Mouse (Mus musculus) forebrain, postnatal 0 days (tissue): ENCODE data around the gene Vps18. TPM values are rescaled to one million over a fixed set of nuclear protein-coding genes. Genes with fewer than 3 reads are reported as not detected.

ENCODE experiments used
- ATAC-seq: fragments of 200-750 bp; cut with Nextera tagmentation; 2 replicates; pipeline ENCODE4 v1.8.0; 2017; ENCODE audit warnings: mild to moderate bottlenecking, moderate library complexity
- DNase-seq: peaks from one replicate; pipeline ENCODE4 v3.0.0-alpha.2; 2015
- H3K27ac ChIP-seq: fragments of 300-500 bp; sonication (generic); 2 replicates; pipeline ENCODE4 v1.5.1; 2014; ENCODE audit warnings: low read depth, mild to moderate bottlenecking, antibody characterized with exemption, low read length, moderate library complexity, mixed read lengths
- H3K27me3 ChIP-seq: fragments of 300-500 bp; sonication (generic); 2 replicates; pipeline ENCODE4 v1.6.1; 2014; ENCODE audit warnings: mild to moderate bottlenecking, low read length, mixed read lengths; ENCODE audit not compliant: insufficient read depth
- H3K36me3 ChIP-seq: fragments of 300-500 bp; sonication (generic); 2 replicates; pipeline ENCODE4 v1.6.1; 2014; ENCODE audit warnings: mild to moderate bottlenecking, moderate library complexity; ENCODE audit not compliant: insufficient read depth
- H3K4me1 ChIP-seq: fragments of 300-500 bp; sonication (generic); 2 replicates; pipeline ENCODE4 v1.6.1; 2014; ENCODE audit warnings: antibody characterized with exemption; ENCODE audit not compliant: insufficient read depth
- H3K4me2 ChIP-seq: fragments of 300-500 bp; sonication (generic); 2 replicates; pipeline ENCODE4 v1.6.1; 2014; ENCODE audit warnings: low read depth, mild to moderate bottlenecking, moderate library complexity
- H3K4me3 ChIP-seq: fragments of 300-500 bp; sonication (generic); 2 replicates; pipeline ENCODE4 v1.5.1; 2014; ENCODE audit warnings: low read depth, low read length, mixed read lengths
- H3K9ac ChIP-seq: fragments of 300-500 bp; sonication (generic); 2 replicates; pipeline ENCODE4 v1.6.1; 2014; ENCODE audit warnings: mild to moderate bottlenecking
- H3K9me3 ChIP-seq: fragments of 300-500 bp; sonication (generic); 2 replicates; pipeline ENCODE4 v1.6.1; 2016; ENCODE audit warnings: low read length
- CTCF ChIP-seq: sonication (generic); IDR thresholded peaks from 2 replicates; pipeline ENCODE4 v1.5.1; 2016; ENCODE audit warnings: antibody characterized with exemption, control low read depth, low read depth
- WGBS: fragments of 180-500 bp; shearing (Covaris S2); extraction: QIAGEN DNeasy Blood & Tissue Kit; methylation state at CpG from one replicate; pipeline ENCODE4 v1.1.7; 2014; 5-methylcytosine and 5-hydroxymethylcytosine counted together
- polyA plus RNA-seq: library from polyadenylated mRNA; unstranded; fragments of >200 nt; fragmentation: Nextera tagmentation; extraction: Ambion mirVana; gene quantifications from 2 replicates; pipeline ENCODE4 v1.2.1, GENCODE M21; 2015
- total RNA-seq: library from RNA; depleted of rRNA; stranded (reverse); fragments of >200 nt; gene quantifications from 2 replicates; pipeline ENCODE4 v1.2.3, GENCODE M21; 2014

The Vps18 gene
- total and polyA plus RNA-seq, 2 experiments from 2014 or later: 22.3 to 26.7 TPM

DNA sequence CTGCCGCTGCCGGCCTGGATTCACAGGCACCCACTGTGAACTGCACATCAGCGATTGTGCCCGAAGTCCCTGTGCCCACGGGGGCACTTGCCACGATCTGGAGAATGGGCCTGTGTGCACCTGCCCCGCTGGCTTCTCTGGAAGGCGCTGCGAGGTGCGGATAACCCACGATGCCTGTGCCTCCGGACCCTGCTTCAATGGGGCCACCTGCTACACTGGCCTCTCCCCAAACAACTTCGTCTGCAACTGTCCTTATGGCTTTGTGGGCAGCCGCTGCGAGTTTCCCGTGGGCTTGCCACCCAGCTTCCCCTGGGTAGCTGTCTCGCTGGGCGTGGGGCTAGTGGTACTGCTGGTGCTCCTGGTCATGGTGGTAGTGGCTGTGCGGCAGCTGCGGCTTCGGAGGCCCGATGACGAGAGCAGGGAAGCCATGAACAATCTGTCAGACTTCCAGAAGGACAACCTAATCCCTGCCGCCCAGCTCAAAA lies 43.7 kb downstream of the Vps18 start:
- Histone ChIP-seq H3K9me3 (no peaks in the 10 kb centered on the region), H3K9ac (no peak overlapping the region), H3K36me3 (no peaks in the 10 kb centered on the region), H3K4me2 (no peak overlapping the region), H3K4me1 (peaks cover 1% of the 10 kb centered on the region; the same call in 1 of the 2 replicates), H3K4me3 (no peak overlapping the region), H3K27me3 (peaks cover 19% of the 10 kb centered on the region), H3K27ac (no peak overlapping the region)
- DNase-seq (no peak), ATAC-seq (no peak)
- no peak for TF ChIP-seq CTCF
- 74% methylated on average over 24 of the region's 24 CpGs for WGBS

DNA sequence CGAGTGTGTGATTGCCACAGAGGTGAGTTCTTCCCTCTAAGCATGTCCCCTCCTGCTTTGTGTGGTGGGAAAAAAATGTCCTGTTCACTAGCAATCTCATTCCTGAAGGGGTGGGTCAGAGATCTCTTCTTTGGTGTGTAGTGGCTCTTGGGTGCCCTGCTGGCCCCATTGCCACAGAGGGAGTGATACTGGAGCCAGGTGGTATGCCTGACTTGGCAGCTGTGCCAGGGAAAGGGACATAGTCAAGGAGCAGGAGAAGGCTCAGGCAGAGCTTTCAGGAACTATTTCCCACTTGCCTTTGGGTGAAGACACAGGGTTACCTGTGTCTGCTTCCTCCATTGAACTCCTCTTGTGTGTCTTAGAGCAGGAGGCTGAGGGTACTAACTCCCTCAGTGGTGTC lies 45.6 kb downstream of the Vps18 start:
- Histone ChIP-seq H3K27me3 (peaks cover 8% of the 10 kb centered on the region), H3K9ac (no peak overlapping the region), H3K27ac (no peak overlapping the region), H3K36me3 (no peaks in the 10 kb centered on the region), H3K4me1 (peaks cover 4% of the 10 kb centered on the region; the same call in 1 of the 2 replicates), H3K9me3 (no peaks in the 10 kb centered on the region), H3K4me3 (no peak overlapping the region), H3K4me2 (no peak overlapping the region)
- ATAC-seq (no peak), DNase-seq (no peak)
- TF ChIP-seq CTCF: no peak
- 57% methylated on average over 1 of the region's 1 CpGs for WGBS

DNA sequence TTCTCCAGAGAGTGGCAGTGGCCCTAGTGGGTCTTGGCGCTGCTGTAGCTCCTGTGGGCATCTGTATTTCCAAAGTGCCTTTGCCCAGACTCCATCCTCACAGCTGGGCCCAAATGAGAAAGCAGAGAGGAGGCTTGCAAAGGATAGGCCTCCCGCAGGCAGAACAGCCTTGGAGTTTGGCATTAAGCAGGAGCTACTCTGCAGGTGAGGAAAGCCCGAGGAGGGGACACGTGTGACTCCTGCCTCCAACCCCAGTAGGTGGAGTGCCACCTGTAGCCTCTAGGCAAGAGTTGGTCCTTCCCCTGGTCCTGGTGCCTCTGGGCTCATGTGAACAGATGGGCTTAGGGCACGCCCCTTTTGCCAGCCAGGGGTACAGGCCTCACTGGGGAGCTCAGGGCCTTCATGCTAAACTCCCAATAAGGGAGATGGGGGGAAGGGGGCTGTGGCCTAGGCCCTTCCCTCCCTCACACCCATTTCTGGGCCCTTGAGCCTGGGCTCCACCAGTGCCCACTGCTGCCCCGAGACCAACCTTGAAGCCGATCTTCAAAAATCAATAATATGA lies 46.5 kb downstream of the Vps18 start:
- Histone ChIP-seq H3K9me3 (no peaks in the 10 kb centered on the region), H3K4me3 (no peak overlapping the region), H3K4me1 (peaks cover 4% of the 10 kb centered on the region; the same call in 1 of the 2 replicates), H3K4me2 (no peak overlapping the region), H3K27ac (no peak overlapping the region), H3K36me3 (no peaks in the 10 kb centered on the region), H3K27me3 (peaks cover 8% of the 10 kb centered on the region), H3K9ac (no peak overlapping the region)
- no peak for TF ChIP-seq CTCF
- ATAC-seq (no peak), DNase-seq (no peak)
- WGBS: 75% methylated on average over 7 of the region's 7 CpGs

DNA sequence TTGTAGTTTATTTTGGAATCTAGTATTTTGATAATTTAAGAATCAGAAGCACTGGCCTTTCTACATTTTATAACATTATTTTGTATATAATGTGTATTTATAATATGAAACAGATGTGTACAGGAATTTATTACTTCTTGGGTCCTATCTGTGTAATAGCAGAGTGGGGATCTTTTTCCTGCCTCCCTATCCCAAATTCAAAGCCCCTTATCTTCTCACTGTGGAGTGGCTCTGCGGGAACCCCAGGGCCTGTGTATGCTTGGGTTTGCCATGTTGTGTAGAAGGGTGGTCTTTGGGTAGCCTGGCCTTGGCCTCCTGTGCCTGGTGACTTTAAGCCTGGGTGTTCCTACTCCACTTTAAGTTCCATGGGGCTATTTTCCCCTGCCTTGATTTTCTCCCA lies 47.0 kb downstream of the Vps18 start:
- H3K9me3 ChIP-seq: no peaks in the 10 kb centered on the region
- no peaks in the 10 kb centered on the region for H3K36me3 ChIP-seq
- no peak for TF ChIP-seq CTCF
- WGBS: 81% methylated on average over 1 of the region's 1 CpGs
- no peak overlapping the region for H3K9ac ChIP-seq
- no peak overlapping the region for H3K27ac ChIP-seq
- peaks cover 6% of the 10 kb centered on the region for H3K27me3 ChIP-seq
- DNase-seq: no peak
- H3K4me1 ChIP-seq: peaks cover 4% of the 10 kb centered on the region; the same call in 1 of the 2 replicates
- H3K4me2 ChIP-seq: no peak overlapping the region
- H3K4me3 ChIP-seq: no peak overlapping the region
- no peak for ATAC-seq

DNA sequence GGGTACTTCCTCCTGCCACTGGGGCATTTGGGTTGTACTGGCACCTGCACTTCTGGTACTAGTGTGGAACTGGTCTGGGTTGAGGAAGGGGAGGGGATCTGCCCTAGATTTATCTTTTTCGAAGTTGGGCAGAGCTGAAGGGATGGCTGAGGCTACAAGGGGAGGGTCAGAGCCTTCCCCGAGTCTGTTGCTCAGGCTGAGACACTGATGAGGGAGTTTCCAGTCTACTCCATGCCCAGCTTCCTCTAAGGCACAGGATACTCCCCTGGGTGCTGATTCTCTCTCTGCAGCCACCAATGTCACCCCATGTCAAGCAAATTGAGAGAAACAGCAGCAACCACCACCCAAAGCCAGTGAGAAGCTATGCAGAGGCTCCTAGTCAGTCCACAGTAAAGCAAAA lies 47.5 kb downstream of the Vps18 start:
- Histone ChIP-seq H3K4me1 (peaks cover 4% of the 10 kb centered on the region; the same call in 1 of the 2 replicates), H3K4me2 (no peak overlapping the region), H3K27me3 (peaks cover 1% of the 10 kb centered on the region; the same call in 1 of the 2 replicates), H3K27ac (no peak overlapping the region), H3K9ac (no peak overlapping the region), H3K4me3 (no peak overlapping the region), H3K9me3 (no peaks in the 10 kb centered on the region), H3K36me3 (no peaks in the 10 kb centered on the region)
- TF ChIP-seq CTCF: no peak
- DNase-seq (no peak), ATAC-seq (no peak)
- WGBS: 84% methylated on average over 2 of the region's 2 CpGs

DNA sequence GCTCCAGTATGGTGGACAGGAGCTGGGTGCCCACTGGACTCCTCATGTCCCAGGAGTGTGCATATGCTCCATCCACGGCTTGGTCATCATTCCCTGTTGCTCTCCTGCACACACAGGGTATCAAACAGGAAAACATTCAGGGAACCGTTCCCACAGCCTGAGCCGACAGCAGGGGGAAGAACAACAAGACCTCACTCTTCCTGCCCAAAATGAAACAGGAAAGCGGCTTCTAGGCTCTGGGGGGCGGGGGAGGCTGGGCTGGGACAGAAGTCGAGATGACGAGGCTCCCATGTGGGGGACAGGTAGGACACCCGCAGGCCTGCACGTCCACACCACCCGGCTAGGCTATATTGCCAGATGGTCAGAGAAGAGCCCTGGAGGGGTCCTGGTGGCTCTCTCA lies 47.9 kb downstream of the Vps18 start:
- Histone ChIP-seq H3K9ac (no peak overlapping the region), H3K9me3 (no peaks in the 10 kb centered on the region), H3K27me3 (no peaks in the 10 kb centered on the region), H3K4me3 (no peak overlapping the region), H3K4me1 (peaks cover 4% of the 10 kb centered on the region; the same call in 1 of the 2 replicates), H3K36me3 (no peaks in the 10 kb centered on the region), H3K4me2 (no peak overlapping the region), H3K27ac (no peak overlapping the region)
- DNase-seq (no peak), ATAC-seq (no peak)
- WGBS: 75% methylated on average over 10 of the region's 10 CpGs
- no peak for TF ChIP-seq CTCF

DNA sequence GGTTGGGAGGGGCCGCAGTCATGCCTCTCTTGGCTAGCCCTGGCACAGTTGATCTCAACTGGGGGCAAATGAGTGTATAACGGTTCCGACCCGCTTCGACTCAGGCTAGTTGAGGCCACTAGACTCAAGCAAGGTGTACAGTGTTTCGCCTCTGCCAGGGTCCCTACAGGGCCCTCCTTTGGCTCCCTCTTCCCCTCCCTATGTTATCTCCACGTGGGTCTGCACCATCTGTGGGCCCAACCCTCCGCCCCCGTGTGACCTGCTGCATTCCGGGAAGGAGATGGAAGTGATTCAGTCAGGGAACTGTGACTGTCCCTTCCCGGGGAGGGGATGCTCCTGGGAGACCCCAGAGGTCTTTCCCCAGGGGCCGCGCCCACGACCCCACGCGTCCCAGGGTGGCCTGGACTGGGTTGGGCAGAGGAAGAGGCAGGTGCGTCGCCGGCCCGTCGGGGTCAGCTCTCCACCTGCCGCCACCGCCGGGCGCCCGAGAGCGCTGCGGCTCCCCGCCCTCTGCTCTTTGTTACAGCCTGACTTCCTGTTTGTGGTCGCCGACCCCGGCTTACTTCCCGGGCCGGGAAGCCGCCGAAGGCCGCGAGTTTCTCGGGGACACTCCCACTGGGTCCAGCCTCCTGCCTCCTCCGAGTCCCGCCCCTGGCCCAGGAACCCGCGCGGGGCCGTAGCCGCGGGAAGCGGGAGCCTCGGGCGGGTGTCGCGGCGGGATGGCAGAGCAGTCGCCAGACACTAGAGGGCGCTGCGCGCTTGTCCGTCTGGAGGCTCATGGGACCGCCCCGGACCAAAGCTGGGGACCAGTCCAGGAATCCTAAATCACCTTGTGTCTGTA lies 49.1 kb downstream of the Vps18 start:
- DNase-seq (peak; percentile 92), ATAC-seq (peak; percentile 91)
- Histone ChIP-seq H3K27ac (peak overlapping the region; percentile 58; the same call in 1 of the 2 replicates), H3K27me3 (no peaks in the 10 kb centered on the region), H3K4me1 (peaks cover 4% of the 10 kb centered on the region; the same call in 1 of the 2 replicates), H3K4me3 (peak overlapping the region; percentile 61), H3K9me3 (no peaks in the 10 kb centered on the region), H3K9ac (peak overlapping the region; percentile 81), H3K36me3 (no peaks in the 10 kb centered on the region), H3K4me2 (peak overlapping the region; percentile 91)
- peak; percentile 94 for TF ChIP-seq CTCF
- 7% methylated on average over 60 of the region's 60 CpGs for WGBS
